Mouse (Mus musculus) liver, postnatal 0 days (tissue): ENCODE results near the gene Cep83. TPM values are rescaled to one million over a fixed set of nuclear protein-coding genes. Genes with fewer than 3 reads are reported as not detected.

Experiments
- ATAC-seq: fragments of 200-750 bp; cut with Nextera tagmentation; 2 replicates; pipeline ENCODE4 v1.8.0; 2017; ENCODE audit warnings: mild to moderate bottlenecking, moderate library complexity
- DNase-seq: peaks from one replicate; pipeline ENCODE4 v3.0.0-alpha.2; 2016
- H3K27ac ChIP-seq: fragments of 300-500 bp; sonication (generic); 2 replicates; pipeline ENCODE4 v1.5.1; 2014; ENCODE audit warnings: antibody characterized with exemption, moderate library complexity, mild to moderate bottlenecking, low read depth
- H3K27me3 ChIP-seq: fragments of 300-500 bp; sonication (generic); 2 replicates; pipeline ENCODE4 v1.6.1; 2014; ENCODE audit warnings: low read length, control low read depth, mixed read lengths; ENCODE audit not compliant: insufficient read depth
- H3K36me3 ChIP-seq: fragments of 300-500 bp; sonication (generic); replicated peaks from 2 replicates; pipeline ENCODE4 v1.6.1; 2014; ENCODE audit warnings: mild to moderate bottlenecking, control low read depth, low read length, moderate library complexity, mixed read lengths; ENCODE audit not compliant: insufficient read depth
- H3K4me1 ChIP-seq: fragments of 300-500 bp; sonication (generic); 2 replicates; pipeline ENCODE4 v1.6.1; 2014; ENCODE audit warnings: antibody characterized with exemption, mild to moderate bottlenecking, control low read depth; ENCODE audit not compliant: insufficient read depth
- H3K4me2 ChIP-seq: fragments of 300-500 bp; sonication (generic); 2 replicates; pipeline ENCODE4 v1.6.1; 2014; ENCODE audit warnings: low read depth, mild to moderate bottlenecking, low read length, moderate library complexity, mixed read lengths
- H3K4me3 ChIP-seq: fragments of 300-500 bp; sonication (generic); 2 replicates; pipeline ENCODE4 v1.5.1; 2014; ENCODE audit warnings: low read depth, low read length
- H3K9ac ChIP-seq: fragments of 300-500 bp; sonication (generic); replicated peaks from 2 replicates; pipeline ENCODE4 v1.6.1; 2014; ENCODE audit warnings: mild to moderate bottlenecking, moderate library complexity
- H3K9me3 ChIP-seq: fragments of 300-500 bp; sonication (generic); 2 replicates; pipeline ENCODE4 v1.6.1; 2016; ENCODE audit warnings: mild to moderate bottlenecking, control low read depth, low read length, mixed read lengths
- CTCF ChIP-seq: sonication (generic); IDR thresholded peaks from 2 replicates; pipeline ENCODE4 v1.5.1; 2016; ENCODE audit warnings: antibody characterized with exemption, low read depth
- EP300 ChIP-seq: IDR thresholded peaks from 2 replicates; pipeline ENCODE4 v1.6.1; 2016; ENCODE audit warnings: antibody characterized with exemption, low read depth, mild to moderate bottlenecking
- WGBS: fragments of 180-500 bp; shearing (Covaris S2); extraction: QIAGEN DNeasy Blood & Tissue Kit; methylation state at CpG from one replicate; pipeline ENCODE4 v1.1.7; 2014; ENCODE audit not compliant: insufficient replicate concordance; 5-methylcytosine and 5-hydroxymethylcytosine counted together
- polyA plus RNA-seq: library from polyadenylated mRNA; unstranded; fragments of >200 nt; fragmentation: Nextera tagmentation; extraction: Ambion mirVana; gene quantifications from 2 replicates; pipeline ENCODE4 v1.2.1, GENCODE M21; 2015

Cep83 gene
- polyA plus RNA-seq, 1 experiment from 2014 or later, result 5.9 TPM

GRCm38 (mm10) chr10:94826436-94826835 is 138.0 kb downstream of the Cep83 start:
- H3K27me3 ChIP-seq, result no peaks in the 10 kb centered on the region
- H3K4me2 ChIP-seq, result no peak overlapping the region
- H3K36me3 ChIP-seq, result no peaks in the 10 kb centered on the region
- H3K9me3 ChIP-seq, result no peaks in the 10 kb centered on the region
- peaks cover 16% of the 10 kb centered on the region for H3K4me1 ChIP-seq
- no peak overlapping the region for H3K9ac ChIP-seq
- DNase-seq, result no peak
- 87% methylated on average over 12 of the region's 12 CpGs for WGBS
- ATAC-seq, result no peak
- H3K27ac ChIP-seq, result no peak overlapping the region
- no peak overlapping the region for H3K4me3 ChIP-seq
- no peak for TF ChIP-seq CTCF
- no peak for TF ChIP-seq EP300

- DNase-seq, result no peak
- Histone ChIP-seq H3K27ac (peak overlapping the region; percentile 89), H3K9ac (no peak overlapping the region), H3K36me3 (no peaks in the 10 kb centered on the region), H3K4me2 (no peak overlapping the region), H3K27me3 (no peaks in the 10 kb centered on the region), H3K4me3 (no peak overlapping the region), H3K4me1 (peaks cover 16% of the 10 kb centered on the region), H3K9me3 (no peaks in the 10 kb centered on the region)
- no peak for TF ChIP-seq EP300
- no peak for TF ChIP-seq CTCF
- no peak for ATAC-seq
- WGBS, result 82% methylated on average over 10 of the region's 10 CpGs
Observed at GRCm38 (mm10) chr10:94827325-94827724, 138.9 kb downstream of the Cep83 start.

- DNase-seq (peak; percentile 53), ATAC-seq (peak; percentile 55)
- Histone ChIP-seq H3K27ac (peak overlapping the region; percentile 89), H3K9ac (no peak overlapping the region), H3K4me1 (peaks cover 16% of the 10 kb centered on the region), H3K4me3 (no peak overlapping the region), H3K27me3 (no peaks in the 10 kb centered on the region), H3K4me2 (peak overlapping the region; percentile 58), H3K9me3 (no peaks in the 10 kb centered on the region), H3K36me3 (no peaks in the 10 kb centered on the region)
- TF ChIP-seq CTCF (no peak), EP300 (no peak)
- 54% methylated on average over 14 of the region's 14 CpGs for WGBS
Observed at GRCm38 (mm10) chr10:94827890-94828733, 139.7 kb downstream of the Cep83 start.

- Histone ChIP-seq H3K4me3 (no peak overlapping the region), H3K4me2 (peak overlapping the region; percentile 58), H3K27ac (peak overlapping the region; percentile 89), H3K36me3 (no peaks in the 10 kb centered on the region), H3K9ac (no peak overlapping the region), H3K27me3 (no peaks in the 10 kb centered on the region), H3K9me3 (no peaks in the 10 kb centered on the region), H3K4me1 (peaks cover 16% of the 10 kb centered on the region)
- DNase-seq, result no peak
- ATAC-seq, result no peak
- TF ChIP-seq CTCF, result no peak
- no peak for TF ChIP-seq EP300
- WGBS, result 65% methylated on average over 7 of the region's 7 CpGs
Observed at GRCm38 (mm10) chr10:94828734-94829230, 140.3 kb downstream of the Cep83 start.

- no peak overlapping the region for H3K4me3 ChIP-seq
- no peaks in the 10 kb centered on the region for H3K9me3 ChIP-seq
- WGBS, result 20% methylated on average over 6 of the region's 6 CpGs
- DNase-seq (peak; percentile 79), ATAC-seq (peak; percentile 35)
- H3K27me3 ChIP-seq, result no peaks in the 10 kb centered on the region
- TF ChIP-seq CTCF (no peak), EP300 (0 out of 2 replicates have a peak, but pooled peaks have one; percentile 25)
- peak overlapping the region; percentile 89 for H3K27ac ChIP-seq
- no peak overlapping the region for H3K9ac ChIP-seq
- H3K4me2 ChIP-seq, result peak overlapping the region; percentile 58
- H3K36me3 ChIP-seq, result 0 out of 2 replicates have a peak, but pooled peaks cover 3% of the 10 kb centered on the region
- H3K4me1 ChIP-seq, result peaks cover 16% of the 10 kb centered on the region
Observed at GRCm38 (mm10) chr10:94829407-94829806, 141.0 kb downstream of the Cep83 start.

GRCm38 (mm10) chr10:94835874-94836273 is 147.4 kb downstream of the Cep83 start:
- WGBS, result 75% methylated on average over 9 of the region's 9 CpGs
- H3K4me3 ChIP-seq, result no peak overlapping the region
- H3K4me1 ChIP-seq, result no peaks in the 10 kb centered on the region
- no peaks in the 10 kb centered on the region for H3K27me3 ChIP-seq
- 0 out of 2 replicates have a peak, but pooled peaks cover 3% of the 10 kb centered on the region for H3K36me3 ChIP-seq
- H3K9ac ChIP-seq, result no peak overlapping the region
- ATAC-seq (no peak), DNase-seq (no peak)
- TF ChIP-seq EP300, result no peak
- H3K27ac ChIP-seq, result no peak overlapping the region
- H3K4me2 ChIP-seq, result no peak overlapping the region
- H3K9me3 ChIP-seq, result no peaks in the 10 kb centered on the region
